Mouse (Mus musculus): Measurements from ENCODE around the gene Catsperz. TPM values are rescaled to one million over a fixed set of nuclear protein-coding genes. Genes with fewer than 3 reads are reported as not detected.

The Catsperz gene
- polyA plus RNA-seq, 1 experiment from 2014 or later: 0.65 TPM

- 22% methylated on average over 26 of the region's 26 CpGs for whole genome bisulfite sequencing
- 0 out of 2 replicates have a peak overlapping the region, but pooled peaks have one; percentile 18 for H3K4me3 ChIP-seq (ENCODE audit: low read depth, low read length)
- H3K27me3 ChIP-seq (replicated peaks; ENCODE audit: control insufficient read depth, insufficient read depth, low read length): peaks cover 45% of the 10 kb centered on the region
- H3K9me3 ChIP-seq (ENCODE audit: control insufficient read depth): no peaks in the 10 kb centered on the region
- no peak overlapping the region for H3K27ac ChIP-seq (ENCODE audit: low read depth, low read length)
- ATAC-seq: no peak
- no peaks in the 10 kb centered on the region for H3K36me3 ChIP-seq (ENCODE audit: control insufficient read depth, insufficient read depth)
- no peak for TF ChIP-seq CTCF (IDR thresholded peaks at IDR 0.05; ENCODE audit: low read depth)
- H3K4me2 ChIP-seq (replicated peaks; ENCODE audit: low read depth): peak overlapping the region; percentile 48
- H3K4me1 ChIP-seq (replicated peaks; ENCODE audit: control insufficient read depth, insufficient read depth, low read length): peaks cover 7% of the 10 kb centered on the region; the same call in 1 of the 2 replicates
- no peak overlapping the region for H3K9ac ChIP-seq (ENCODE audit: low read depth, low read length)
Measured at GRCm38 (mm10) chr19:6926559-6927255, 1.5 kb upstream of the Catsperz start.

DNA sequence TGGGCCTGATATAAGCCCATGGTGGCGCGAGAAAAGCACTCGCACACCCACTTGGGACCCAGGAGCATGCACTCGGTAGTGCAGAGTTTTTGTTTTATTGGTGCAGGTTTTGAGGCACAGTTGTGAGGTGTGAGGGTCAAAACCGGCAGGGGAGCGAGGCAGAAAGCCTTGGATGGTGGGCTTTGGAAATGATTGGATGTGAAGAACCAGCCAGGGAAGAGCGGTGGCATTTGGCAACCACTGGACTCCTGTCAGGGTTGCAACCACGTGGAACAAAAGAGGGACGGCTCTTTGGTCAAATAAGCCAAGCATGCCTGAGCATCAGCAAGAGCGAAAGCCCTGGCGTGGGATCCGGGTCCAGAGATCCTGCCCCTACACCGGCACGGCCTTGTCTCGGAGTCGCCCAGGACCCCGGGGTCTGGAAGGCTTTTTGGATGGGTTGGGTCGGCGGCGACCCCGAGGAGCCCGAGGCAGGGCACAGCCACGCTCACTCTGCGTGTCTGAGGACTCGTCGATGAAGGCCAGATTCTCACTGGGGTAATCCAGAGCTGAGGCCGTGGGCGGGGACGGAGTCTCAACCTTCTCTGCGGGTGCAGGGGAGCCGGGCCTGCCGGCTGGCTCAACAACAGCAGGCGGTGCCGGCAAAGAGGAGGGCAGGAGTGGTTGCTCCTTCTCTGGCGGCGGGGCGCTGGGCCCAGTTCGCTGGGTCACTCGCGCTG lies 590 bp upstream of the Catsperz start:
- peaks cover 7% of the 10 kb centered on the region; the same call in 1 of the 2 replicates for H3K4me1 ChIP-seq (replicated peaks; ENCODE audit: control insufficient read depth, insufficient read depth, low read length)
- peak overlapping the region; percentile 27 for H3K4me3 ChIP-seq (ENCODE audit: low read depth, low read length)
- H3K36me3 ChIP-seq (ENCODE audit: control insufficient read depth, insufficient read depth): no peaks in the 10 kb centered on the region
- no peak overlapping the region for H3K9ac ChIP-seq (ENCODE audit: low read depth, low read length)
- H3K4me2 ChIP-seq (replicated peaks; ENCODE audit: low read depth): no peak overlapping the region
- TF ChIP-seq CTCF (IDR thresholded peaks at IDR 0.05; ENCODE audit: low read depth): no peak
- peaks cover 39% of the 10 kb centered on the region for H3K27me3 ChIP-seq (replicated peaks; ENCODE audit: control insufficient read depth, insufficient read depth, low read length)
- WGBS: 28% methylated on average over 39 of the region's 40 CpGs
- no peaks in the 10 kb centered on the region for H3K9me3 ChIP-seq (ENCODE audit: control insufficient read depth)
- no peak for ATAC-seq
- no peak overlapping the region for H3K27ac ChIP-seq (ENCODE audit: low read depth, low read length)

- peaks cover 7% of the 10 kb centered on the region; the same call in 1 of the 2 replicates for H3K4me1 ChIP-seq (replicated peaks; ENCODE audit: control insufficient read depth, insufficient read depth, low read length)
- peak overlapping the region; percentile 47 for H3K4me2 ChIP-seq (replicated peaks; ENCODE audit: low read depth)
- peak; percentile 83 for TF ChIP-seq CTCF (IDR thresholded peaks at IDR 0.05; ENCODE audit: low read depth)
- peak overlapping the region; percentile 27 for H3K4me3 ChIP-seq (ENCODE audit: low read depth, low read length)
- no peaks in the 10 kb centered on the region for H3K9me3 ChIP-seq (ENCODE audit: control insufficient read depth)
- ATAC-seq: no peak
- peaks cover 37% of the 10 kb centered on the region for H3K27me3 ChIP-seq (replicated peaks; ENCODE audit: control insufficient read depth, insufficient read depth, low read length)
- H3K27ac ChIP-seq (ENCODE audit: low read depth, low read length): no peak overlapping the region
- 5% methylated on average over 39 of the region's 39 CpGs for WGBS
- H3K9ac ChIP-seq (ENCODE audit: low read depth, low read length): no peak overlapping the region
- no peaks in the 10 kb centered on the region for H3K36me3 ChIP-seq (ENCODE audit: control insufficient read depth, insufficient read depth)
Measured at GRCm38 (mm10) chr19:6924461-6925306, 496 bp downstream of the Catsperz start.

DNA sequence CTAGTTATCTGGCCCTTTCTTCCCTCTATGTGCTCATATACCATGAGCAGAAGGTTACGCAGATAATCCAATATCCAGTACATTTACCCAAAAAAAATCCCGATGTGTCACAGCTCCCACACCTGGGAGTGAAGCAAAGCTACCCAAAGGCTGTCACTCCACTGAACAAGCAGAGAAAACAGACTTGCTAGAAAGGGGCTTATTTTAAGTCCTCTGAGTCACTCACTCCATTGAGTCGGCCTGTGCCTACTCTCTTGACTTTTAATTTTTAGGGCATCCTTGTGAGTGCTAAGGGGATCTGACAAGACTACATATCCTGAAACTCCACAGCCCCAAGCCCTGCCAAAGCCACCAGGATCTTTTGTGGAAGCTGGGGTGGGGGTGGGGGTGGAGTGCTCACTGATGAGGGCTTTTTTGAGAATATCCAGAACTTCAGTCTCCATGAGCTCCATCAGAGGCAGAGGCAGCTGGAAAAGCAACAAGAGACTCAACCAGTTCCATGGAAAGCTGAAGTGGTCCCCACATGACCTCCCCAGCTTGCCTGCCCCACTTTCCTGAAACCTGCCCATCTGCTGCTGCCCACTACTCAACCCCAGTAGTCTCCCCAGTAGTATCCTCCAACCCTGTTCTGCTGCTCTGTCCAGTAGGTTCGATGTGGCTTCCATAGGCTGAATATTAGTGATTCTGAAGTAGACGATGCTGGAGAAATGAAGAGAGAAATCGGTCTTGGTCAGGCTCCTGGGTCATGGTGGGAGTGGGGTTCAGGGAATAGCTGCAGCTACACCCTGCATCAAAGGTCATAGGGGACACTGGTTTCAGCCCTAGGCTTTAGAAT lies 2.1 kb downstream of the Catsperz start:
- H3K36me3 ChIP-seq (ENCODE audit: control insufficient read depth, insufficient read depth): no peaks in the 10 kb centered on the region; the same call in 1 of the 2 replicates
- H3K4me2 ChIP-seq (replicated peaks; ENCODE audit: low read depth): peak overlapping the region; percentile 87
- H3K9ac ChIP-seq (ENCODE audit: low read depth, low read length): no peak overlapping the region
- H3K9me3 ChIP-seq (ENCODE audit: control insufficient read depth): no peaks in the 10 kb centered on the region
- 69% methylated on average over 6 of the region's 6 CpGs for WGBS
- peaks cover 34% of the 10 kb centered on the region for H3K27me3 ChIP-seq (replicated peaks; ENCODE audit: control insufficient read depth, insufficient read depth, low read length)
- no peak overlapping the region for H3K27ac ChIP-seq (ENCODE audit: low read depth, low read length)
- ATAC-seq: no peak
- peaks cover 7% of the 10 kb centered on the region; the same call in 1 of the 2 replicates for H3K4me1 ChIP-seq (replicated peaks; ENCODE audit: control insufficient read depth, insufficient read depth, low read length)
- 0 out of 2 replicates have a peak overlapping the region, but pooled peaks have one; percentile 37 for H3K4me3 ChIP-seq (ENCODE audit: low read depth, low read length)
- TF ChIP-seq CTCF (IDR thresholded peaks at IDR 0.05; ENCODE audit: low read depth): no peak

DNA sequence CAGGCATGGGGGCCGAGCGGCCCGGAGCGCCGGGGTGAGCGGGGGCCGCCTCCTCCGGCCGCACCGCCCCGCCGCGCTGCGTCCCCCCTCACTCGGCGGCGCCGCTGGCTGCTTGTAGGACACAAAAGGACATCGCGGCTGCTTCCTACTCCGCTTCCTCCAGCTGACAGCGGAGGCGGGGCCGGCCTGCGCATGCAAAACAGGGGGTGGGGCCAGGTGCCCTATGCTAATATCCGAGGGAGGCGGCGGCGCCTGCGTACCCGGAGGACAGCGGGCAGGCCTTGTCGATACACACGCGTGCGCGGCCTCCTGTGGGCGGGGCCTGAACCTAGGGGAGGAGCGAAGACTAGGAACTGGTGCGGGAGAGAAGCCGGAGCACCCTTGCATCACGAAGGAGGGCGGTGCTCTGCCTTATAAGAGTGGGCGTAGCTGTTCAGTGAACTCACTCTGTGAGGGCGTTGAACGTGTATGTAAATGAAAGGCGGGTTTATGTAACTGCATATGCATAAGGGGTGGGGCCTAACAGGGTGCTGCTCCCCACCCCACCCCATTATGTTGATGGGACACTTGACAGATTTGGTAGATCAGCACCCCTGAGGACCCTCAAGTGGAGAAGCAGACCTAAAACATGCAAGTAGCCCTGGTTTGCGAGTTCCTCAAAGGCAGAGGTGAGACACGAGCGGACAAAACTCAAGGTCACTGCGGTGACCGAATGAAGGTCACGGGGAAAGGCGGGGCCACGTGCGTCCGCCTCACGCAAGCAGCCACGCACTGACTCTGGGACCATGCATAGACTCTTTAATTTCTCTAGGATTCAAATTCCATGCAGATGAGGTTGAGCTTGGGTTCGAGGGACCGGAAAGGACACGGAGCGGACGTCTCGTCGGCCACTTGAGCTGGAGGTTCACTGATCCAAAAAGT lies 3.3 kb downstream of the Catsperz start, which contains the start of gene Esrra:
Gene Esrra, minus strand, starts transcription at position 167 of the 921 bp plus-strand sequence.
- no peak for TF ChIP-seq CTCF (IDR thresholded peaks at IDR 0.05; ENCODE audit: low read depth)
- WGBS: under 1% methylated on average over 48 of the region's 66 CpGs
- Histone ChIP-seq H3K9me3 (ENCODE audit: control insufficient read depth) (no peaks in the 10 kb centered on the region), H3K4me1 (replicated peaks; ENCODE audit: control insufficient read depth, insufficient read depth, low read length) (peaks cover 7% of the 10 kb centered on the region; the same call in 1 of the 2 replicates), H3K9ac (ENCODE audit: low read depth, low read length) (peak within 1 kb of the TSS; percentile 95), H3K36me3 (ENCODE audit: control insufficient read depth, insufficient read depth) (no peaks in the 10 kb centered on the region; the same call in 1 of the 2 replicates), H3K4me3 (ENCODE audit: low read depth, low read length) (peak within 1 kb of the TSS; percentile 88), H3K4me2 (replicated peaks; ENCODE audit: low read depth) (peak within 1 kb of the TSS; percentile 87), H3K27me3 (replicated peaks; ENCODE audit: control insufficient read depth, insufficient read depth, low read length) (peaks cover 22% of the 10 kb centered on the region), H3K27ac (ENCODE audit: low read depth, low read length) (peak within 1 kb of the TSS; percentile 99)
- ATAC-seq: peak; percentile 88

All from intestine, postnatal 0 days (tissue).